Mouse (Mus musculus) neural tube, embryonic 10.5 days (tissue): ENCODE data around the gene Lcorl.
"Not testable (repeated sequence)": the region's sequence is repeated elsewhere in the genome, so short reads cannot be mapped to it uniquely, and the experiment has no call there.

Experiments used
- DNase-seq: peaks from one replicate; pipeline ENCODE4 v3.0.0-alpha.2; 2017; ENCODE audit warnings: low spot score; ENCODE audit errors: extremely low spot score

Lcorl gene

GRCm38 (mm10) chr5:45709653-45710052, 147.8 kb downstream of the Lcorl start:
- no peak for DNase-seq

GRCm38 (mm10) chr5:45706811-45707210, 150.6 kb downstream of the Lcorl start:
- DNase-seq, result no peak

GRCm38 (mm10) chr5:45691678-45692077, 165.7 kb downstream of the Lcorl start:
- no peak for DNase-seq

- DNase-seq, result no peak
These were observed 166.6 kb downstream of the Lcorl start for GRCm38 (mm10) chr5:45690802-45691201.

GRCm38 (mm10) chr5:45689152-45689551, 168.3 kb downstream of the Lcorl start:
- DNase-seq, result no peak

GRCm38 (mm10) chr5:45686223-45686622, 171.2 kb downstream of the Lcorl start:
- DNase-seq, result no peak

GRCm38 (mm10) chr5:45685243-45685642, 172.2 kb downstream of the Lcorl start:
- no peak for DNase-seq

GRCm38 (mm10) chr5:45683388-45683787, 174.0 kb downstream of the Lcorl start:
- no peak for DNase-seq

GRCm38 (mm10) chr5:45679955-45680354, 177.5 kb downstream of the Lcorl start:
- no peak for DNase-seq

GRCm38 (mm10) chr5:45677639-45678038, 179.8 kb downstream of the Lcorl start:
- no peak for DNase-seq

GRCm38 (mm10) chr5:45675032-45675431, 182.4 kb downstream of the Lcorl start:
- DNase-seq, result no peak

- no peak for DNase-seq
These were observed 186.4 kb downstream of the Lcorl start for GRCm38 (mm10) chr5:45670894-45671494.

- no peak for DNase-seq
These were observed 187.1 kb downstream of the Lcorl start for GRCm38 (mm10) chr5:45670280-45670670.

- DNase-seq, result peak; percentile 100
These were observed 187.7 kb downstream of the Lcorl start, which contains the start of gene Ncapg for GRCm38 (mm10) chr5:45669598-45670279. Gene Ncapg (plus strand): TSS chr5:45669919.

GRCm38 (mm10) chr5:45669234-45669597, 188.2 kb downstream of the Lcorl start:
- no peak for DNase-seq

GRCm38 (mm10) chr5:45668831-45669230, 188.6 kb downstream of the Lcorl start:
- DNase-seq, result no peak

- no peak for DNase-seq
These were observed 189.1 kb downstream of the Lcorl start for GRCm38 (mm10) chr5:45668324-45668723.

GRCm38 (mm10) chr5:45658406-45658805, 199.0 kb downstream of the Lcorl start:
- DNase-seq, result not testable (repeated sequence)

- DNase-seq, result no peak
These were observed 206.2 kb downstream of the Lcorl start for GRCm38 (mm10) chr5:45651026-45651703.
